Mouse (Mus musculus) macrophage (primary cell): ENCODE data around the gene Pmel. TPM values are rescaled to one million over a fixed set of nuclear protein-coding genes. Genes with fewer than 3 reads are reported as not detected.
A peak's percentile ranks its signal among the peaks of the same experiment; 100 is the strongest.

Experiments
- H3K27ac ChIP-seq: fragments of 350-480 bp; formaldehyde crosslinking; 2 replicates; pipeline ENCODE4 v1.9.0; 2021
- H3K36me3 ChIP-seq: fragments of 350-480 bp; formaldehyde crosslinking; 2 replicates; pipeline ENCODE4 v1.9.0; 2021; ENCODE audit errors: inconsistent target
- H3K4me3 ChIP-seq: fragments of 350-480 bp; formaldehyde crosslinking; 2 replicates; pipeline ENCODE4 v1.9.0; 2021; ENCODE audit errors: inconsistent target
- H3K79me2 ChIP-seq: fragments of 350-480 bp; formaldehyde crosslinking; 2 replicates; pipeline ENCODE4 v1.9.0; 2021; ENCODE audit errors: inconsistent target
- WGBS: methylation state at CpG from one replicate; pipeline ENCODE4 v1.1.7; 2026; ENCODE audit warnings: inconsistent platforms; ENCODE audit not compliant: missing documents; 5-methylcytosine and 5-hydroxymethylcytosine counted together
- polyA plus RNA-seq: library from polyadenylated mRNA; stranded (reverse); fragments of 250-400 nt; gene quantifications from 3 replicates; pipeline ENCODE4 v1.2.4, GENCODE M21; 2018; ENCODE audit warnings: inconsistent platforms
- total RNA-seq, 78 experiments: library from RNA; depleted of rRNA; stranded (reverse); fragments of 250-400 nt; gene quantifications; 1 replicate in 9 of 78; 2 replicates in 24 of 78; 3 replicates in 43 of 78; 4 replicates in 2 of 78; pipeline ENCODE4 v1.2.4; 2018; ENCODE audit warnings: inconsistent platforms in 56 of 78

The Pmel gene
- total RNA-seq (2018; cell fraction: chromatin; rRNA removed) = under 1 TPM in 2 of 26 experiments, not detected in 24; 0.41 to 0.51 TPM
- total RNA-seq (2018; cell fraction: cytosol; rRNA removed) = under 1 TPM; 0.17 to 0.88 (median 0.39) TPM
- 1 to 10 TPM in 4 of 26 experiments, under 1 TPM in 9, not detected in 13; 0.28 to 2.2 (median 0.64) TPM for total RNA-seq (2018; cell fraction: nucleus; rRNA removed)
- 0.29 to 0.67 TPM (median 0.53 TPM) in 3 replicates for polyA plus RNA-seq

GRCm38 (mm10) chr10:128703895-128704294, at the start of gene Pmel:
Pmel (plus strand) TSS chr10:128704195.
- H3K4me3 ChIP-seq = peak within 1 kb of the TSS; percentile 92
- H3K79me2 ChIP-seq = peaks cover 25% of the 10 kb centered on the region
- peak within 1 kb of the TSS; percentile 77 for H3K27ac ChIP-seq
- H3K36me3 ChIP-seq = peaks cover 33% of the 10 kb centered on the region
- WGBS = 16% methylated on average over 4 of the region's 4 CpGs

DNA sequence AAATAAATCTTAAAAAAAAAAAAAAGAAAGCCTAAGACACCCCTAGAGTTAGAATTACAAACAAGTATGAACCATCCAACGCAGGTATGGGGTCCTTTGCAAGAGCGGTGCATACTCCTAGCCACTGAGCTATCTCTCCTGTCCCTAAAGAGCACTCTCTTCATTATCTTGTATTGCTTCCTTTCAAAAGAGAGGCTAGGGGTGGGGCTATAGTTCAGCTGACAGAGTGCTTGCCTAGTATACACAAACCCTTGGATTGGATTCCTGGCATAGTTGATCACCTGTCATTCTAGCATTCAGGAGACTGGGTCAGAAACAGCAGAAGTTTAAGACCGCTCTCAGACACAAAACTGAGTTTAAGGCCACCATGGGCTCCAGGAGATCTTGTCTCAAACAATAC, 48.7 kb upstream of the Pmel start:
- Histone ChIP-seq H3K4me3 (no peak overlapping the region), H3K79me2 (no peaks in the 10 kb centered on the region), H3K36me3 (no peaks in the 10 kb centered on the region), H3K27ac (no peak overlapping the region)
- 95% methylated on average over 3 of the region's 3 CpGs for WGBS

DNA sequence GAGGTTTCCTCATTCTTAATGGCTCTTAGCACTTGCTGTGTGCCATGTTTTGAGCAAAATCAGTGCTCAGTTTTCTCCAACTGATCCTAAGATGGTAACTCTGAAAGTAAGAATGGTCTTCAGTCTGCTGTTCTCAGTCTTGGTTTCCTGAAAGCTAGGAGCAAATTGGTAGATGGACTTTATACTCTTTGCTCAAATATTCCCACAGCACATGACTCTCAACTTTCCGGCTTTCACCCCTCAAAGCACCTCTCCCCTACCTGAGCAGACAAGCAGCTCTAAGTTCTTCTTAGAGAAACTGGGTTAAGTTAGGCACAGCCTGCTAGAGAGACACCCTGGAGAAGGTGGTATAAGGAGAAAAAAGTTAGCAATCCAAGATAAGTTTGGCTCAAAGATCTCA, 47.3 kb upstream of the Pmel start:
- 85% methylated on average over 1 of the region's 1 CpGs for WGBS

DNA sequence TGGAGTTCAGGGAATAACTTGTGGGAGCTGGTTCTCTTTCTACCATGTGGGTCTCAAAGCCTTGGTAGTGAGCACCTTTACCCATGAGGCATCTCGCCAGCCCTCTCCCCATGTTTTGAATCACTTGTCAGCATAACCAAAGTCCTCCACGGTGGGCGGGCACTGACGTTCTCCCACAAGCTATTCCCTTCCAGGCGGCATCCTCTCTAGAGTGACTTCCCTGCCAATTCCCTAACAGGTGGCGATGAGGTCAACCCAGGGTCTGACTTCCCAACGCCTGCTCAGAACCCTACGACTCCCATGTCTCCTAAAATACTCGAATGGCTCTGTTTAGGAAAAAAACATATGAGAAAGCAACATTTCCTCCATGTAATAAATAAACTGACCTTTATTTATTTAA, 46.2 kb upstream of the Pmel start:
- no peaks in the 10 kb centered on the region for H3K79me2 ChIP-seq
- H3K36me3 ChIP-seq = no peaks in the 10 kb centered on the region
- no peak overlapping the region for H3K4me3 ChIP-seq
- 82% methylated on average over 9 of the region's 9 CpGs for WGBS
- H3K27ac ChIP-seq = no peak overlapping the region

More for the DNA sequence above, 47.3 kb upstream of the Pmel start:
- Histone ChIP-seq H3K4me3 (no peak overlapping the region), H3K27ac (no peak overlapping the region), H3K79me2 (no peaks in the 10 kb centered on the region), H3K36me3 (no peaks in the 10 kb centered on the region)

- H3K79me2 ChIP-seq = no peaks in the 10 kb centered on the region
- H3K4me3 ChIP-seq = no peak overlapping the region
- no peaks in the 10 kb centered on the region for H3K36me3 ChIP-seq
- no peak overlapping the region for H3K27ac ChIP-seq
- WGBS = 87% methylated on average over 9 of the region's 9 CpGs
These were observed 44.5 kb upstream of the Pmel start for GRCm38 (mm10) chr10:128659490-128659889.

DNA sequence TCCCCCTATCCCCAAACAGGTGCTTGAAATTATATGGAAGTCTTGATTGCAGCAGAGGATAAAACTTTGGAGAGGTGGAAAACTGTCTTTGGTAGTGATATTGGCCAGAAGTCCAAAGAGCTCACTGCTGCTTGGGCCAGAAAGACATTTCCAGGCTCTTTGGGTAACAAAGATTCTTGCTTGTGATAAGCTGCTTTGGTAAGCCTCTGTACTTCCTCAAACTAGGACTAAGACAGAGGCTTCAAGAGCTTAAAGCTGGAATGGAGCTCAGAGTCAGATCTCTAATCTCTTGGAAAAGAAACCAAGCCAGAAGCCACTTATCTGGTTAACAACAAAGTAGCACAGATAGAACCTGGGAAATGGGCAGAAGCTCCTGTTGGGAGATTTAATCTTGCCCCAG, 41.5 kb upstream of the Pmel start:
- Histone ChIP-seq H3K27ac (no peak overlapping the region), H3K79me2 (no peaks in the 10 kb centered on the region), H3K36me3 (no peaks in the 10 kb centered on the region), H3K4me3 (no peak overlapping the region)

- WGBS = 37% methylated on average over 5 of the region's 5 CpGs
- no peak overlapping the region for H3K27ac ChIP-seq
- H3K36me3 ChIP-seq = no peaks in the 10 kb centered on the region
- no peaks in the 10 kb centered on the region for H3K79me2 ChIP-seq
- H3K4me3 ChIP-seq = no peak overlapping the region
These were observed 40.4 kb upstream of the Pmel start for GRCm38 (mm10) chr10:128663441-128664220.

DNA sequence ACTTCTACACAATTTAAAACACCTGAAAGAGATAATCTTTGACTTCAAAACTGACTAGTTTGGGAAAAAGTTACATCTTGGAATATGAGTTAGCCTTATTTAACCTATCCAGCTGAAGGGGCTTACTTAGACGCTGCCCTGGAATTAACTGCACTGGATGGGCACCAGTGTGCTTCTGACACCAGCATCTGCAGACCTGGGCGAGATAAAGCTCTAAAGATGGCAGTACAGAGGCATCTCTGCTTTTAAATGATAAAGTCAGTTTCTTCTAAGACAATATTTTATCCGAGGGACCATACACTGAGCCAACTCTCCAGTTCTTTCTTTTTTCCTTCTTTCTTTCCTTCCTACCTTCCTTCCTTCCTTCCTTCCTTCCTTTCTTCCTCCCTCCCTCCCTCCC, 39.2 kb upstream of the Pmel start:
- Histone ChIP-seq H3K36me3 (no peaks in the 10 kb centered on the region), H3K27ac (no peak overlapping the region), H3K79me2 (no peaks in the 10 kb centered on the region), H3K4me3 (no peak overlapping the region)
- 86% methylated on average over 3 of the region's 3 CpGs for WGBS

DNA sequence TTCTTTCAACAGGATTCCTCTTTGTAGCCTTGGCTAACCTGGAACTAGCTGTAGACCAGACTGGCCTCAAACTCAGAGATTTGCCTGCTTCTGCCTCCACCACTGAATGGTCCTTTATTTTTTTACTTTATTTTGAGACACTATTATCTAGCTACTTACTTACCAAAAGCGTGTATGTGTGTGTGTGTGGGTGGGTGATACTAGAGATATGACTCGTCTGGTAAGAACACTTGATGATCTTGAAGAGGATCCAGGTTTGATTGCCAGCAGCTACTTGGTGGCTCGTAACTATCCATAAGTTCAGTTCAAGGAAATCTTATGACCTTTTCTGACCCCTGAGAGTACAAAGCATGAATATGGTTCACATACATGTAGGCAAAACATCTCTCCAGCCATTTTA, 38.7 kb upstream of the Pmel start:
- WGBS = 90% methylated on average over 3 of the region's 3 CpGs
- Histone ChIP-seq H3K4me3 (no peak overlapping the region), H3K27ac (no peak overlapping the region), H3K36me3 (no peaks in the 10 kb centered on the region), H3K79me2 (no peaks in the 10 kb centered on the region)

- H3K4me3 ChIP-seq = no peak overlapping the region
- H3K27ac ChIP-seq = no peak overlapping the region
- no peaks in the 10 kb centered on the region for H3K36me3 ChIP-seq
- H3K79me2 ChIP-seq = no peaks in the 10 kb centered on the region
- WGBS = no CpG with 5 or more reads among the region's 2 CpGs
These were observed 38.2 kb upstream of the Pmel start for GRCm38 (mm10) chr10:128665806-128666205.

- no peak overlapping the region for H3K27ac ChIP-seq
- H3K79me2 ChIP-seq = no peaks in the 10 kb centered on the region
- H3K4me3 ChIP-seq = no peak overlapping the region
- H3K36me3 ChIP-seq = no peaks in the 10 kb centered on the region
- whole genome bisulfite sequencing = 6% methylated on average over 32 of the region's 42 CpGs
These were observed 35.0 kb upstream of the Pmel start for GRCm38 (mm10) chr10:128668790-128669672.

DNA sequence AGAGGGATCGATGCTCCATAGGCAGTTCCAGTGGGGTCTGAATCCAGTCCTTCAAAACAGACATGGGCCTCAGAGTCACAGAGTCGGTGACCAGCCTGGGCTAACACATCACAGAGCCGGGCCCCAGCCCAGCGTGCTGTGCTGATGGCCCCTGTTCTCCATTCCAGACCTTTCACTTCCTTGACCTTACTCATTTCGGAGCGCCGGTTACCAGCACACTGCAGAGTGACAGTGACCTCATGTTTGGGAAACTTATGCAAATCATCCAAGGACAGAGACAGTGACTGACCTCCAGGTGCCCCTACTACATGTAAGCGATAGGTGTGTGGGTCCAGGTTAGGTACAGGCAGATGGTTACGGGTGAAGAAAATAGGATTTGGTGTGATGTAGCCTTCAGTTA, 32.8 kb upstream of the Pmel start:
- H3K36me3 ChIP-seq = no peaks in the 10 kb centered on the region
- no peak overlapping the region for H3K4me3 ChIP-seq
- 93% methylated on average over 9 of the region's 9 CpGs for WGBS
- no peak overlapping the region for H3K27ac ChIP-seq
- H3K79me2 ChIP-seq = no peaks in the 10 kb centered on the region

DNA sequence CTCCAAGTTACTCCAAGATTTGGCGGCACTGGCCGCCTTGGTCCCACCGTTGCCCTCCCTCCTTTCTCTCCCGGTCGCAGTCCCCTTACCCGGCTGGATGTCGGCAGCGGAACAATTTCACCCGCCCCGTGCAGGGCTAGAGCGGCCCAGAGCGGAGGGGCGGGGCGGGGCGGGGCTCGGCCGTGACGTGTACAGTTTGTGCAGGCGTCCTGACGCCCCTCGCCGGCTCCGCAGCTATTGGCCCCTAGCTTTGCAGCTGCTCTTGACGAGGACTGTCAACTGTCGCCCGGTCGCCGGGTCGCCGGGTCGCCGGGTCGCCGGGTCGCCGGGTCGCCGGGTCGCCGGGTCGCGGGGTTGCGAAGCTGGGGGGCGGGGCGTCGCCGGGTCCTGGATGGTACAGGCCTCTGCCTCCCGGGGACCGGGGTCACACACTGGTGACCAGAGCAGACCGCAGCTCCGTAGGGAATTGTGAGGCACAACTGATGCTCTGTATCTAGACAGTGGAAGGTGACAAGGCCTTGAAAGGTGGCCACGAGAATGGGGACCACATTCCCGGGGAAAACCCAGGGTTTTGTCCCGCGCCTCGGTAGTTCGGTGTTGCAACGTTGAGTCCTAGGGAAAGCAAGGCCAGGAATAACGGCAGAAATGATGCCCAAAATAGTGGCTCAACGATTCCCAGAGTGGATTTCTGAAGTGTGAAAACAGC, 30.1 kb upstream of the Pmel start, which contains the start of gene Suox:
TSS of gene Suox (minus strand) at position 311 of the 706 bp plus-strand sequence.
- H3K36me3 ChIP-seq = no peaks in the 10 kb centered on the region
- peak within 1 kb of the TSS; percentile 48 for H3K4me3 ChIP-seq
- H3K27ac ChIP-seq = no peak within 1 kb of the TSS
- WGBS = under 1% methylated on average over 52 of the region's 60 CpGs
- no peaks in the 10 kb centered on the region for H3K79me2 ChIP-seq

- peaks cover 4% of the 10 kb centered on the region; the same call in 1 of the 2 replicates for H3K36me3 ChIP-seq
- H3K79me2 ChIP-seq = no peaks in the 10 kb centered on the region
- H3K4me3 ChIP-seq = peak overlapping the region; percentile 48
- H3K27ac ChIP-seq = no peak overlapping the region
- WGBS = 4% methylated on average over 9 of the region's 9 CpGs
These were observed 29.5 kb upstream of the Pmel start for GRCm38 (mm10) chr10:128674469-128675008.
